Mouse (Mus musculus): Measurements from ENCODE around the gene Filip1.

DNA sequence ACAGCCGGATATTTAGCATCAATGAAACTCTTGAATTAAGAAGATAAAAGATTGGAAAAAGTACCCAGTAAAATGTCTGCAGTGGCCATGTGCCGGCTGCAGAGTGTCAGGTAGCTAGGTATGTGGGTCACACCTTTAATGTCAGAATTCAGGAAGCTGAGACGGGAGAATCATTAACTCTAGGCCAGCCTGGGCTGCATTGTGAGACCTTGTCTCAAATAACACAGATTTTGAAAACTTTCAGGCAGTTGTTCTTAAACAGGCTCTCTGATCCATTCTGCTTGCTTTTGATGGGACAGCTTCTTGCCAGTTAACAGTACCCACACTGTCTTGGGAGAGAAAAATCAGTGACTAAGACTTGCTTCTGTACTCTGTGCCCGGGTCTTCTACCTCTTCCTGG lies 43.1 kb downstream of the Filip1 start:
- TF ChIP-seq FLI1 (IDR thresholded peaks at IDR 0.05; ENCODE audit: low read length) (no peak), GATA1 (IDR thresholded peaks at IDR 0.05; ENCODE audit: borderline replicate concordance, low read length) (no peak)
